Mouse (Mus musculus): ENCODE results near the gene Dnm3. TPM values are rescaled to one million over a fixed set of nuclear protein-coding genes. Genes with fewer than 3 reads are reported as not detected.

Gene Dnm3
- polyA plus RNA-seq, 1 experiment from 2014 or later = 1.1 TPM

- H3K9ac ChIP-seq = no peak overlapping the region
- H3K4me2 ChIP-seq = no peak overlapping the region
- H3K4me3 ChIP-seq = no peak overlapping the region
- 81% methylated on average over 8 of the region's 8 CpGs for WGBS (ENCODE audit: insufficient replicate concordance)
- no peaks in the 10 kb centered on the region for H3K9me3 ChIP-seq (replicated peaks)
- H3K27ac ChIP-seq = no peak overlapping the region
- H3K4me1 ChIP-seq = no peaks in the 10 kb centered on the region
- no peaks in the 10 kb centered on the region for H3K27me3 ChIP-seq (replicated peaks)
- H3K36me3 ChIP-seq = no peaks in the 10 kb centered on the region
- ATAC-seq = no peak
Measured at GRCm38 (mm10) chr1:162463676-162464075, 14.2 kb downstream of the Dnm3 start.

- H3K9ac ChIP-seq = no peak overlapping the region
- no peaks in the 10 kb centered on the region for H3K27me3 ChIP-seq (replicated peaks)
- no peak for ATAC-seq
- no peak overlapping the region for H3K4me2 ChIP-seq
- no peaks in the 10 kb centered on the region for H3K9me3 ChIP-seq (replicated peaks)
- no peak overlapping the region for H3K4me3 ChIP-seq
- H3K4me1 ChIP-seq = no peaks in the 10 kb centered on the region
- 68% methylated on average over 2 of the region's 2 CpGs for WGBS (ENCODE audit: insufficient replicate concordance)
- no peaks in the 10 kb centered on the region for H3K36me3 ChIP-seq
- H3K27ac ChIP-seq = no peak overlapping the region
Measured at GRCm38 (mm10) chr1:162458711-162459110, 19.1 kb downstream of the Dnm3 start.

- H3K4me2 ChIP-seq = no peak overlapping the region
- WGBS (ENCODE audit: insufficient replicate concordance) = 82% methylated on average over 6 of the region's 6 CpGs
Measured at GRCm38 (mm10) chr1:162456861-162457260, 21.0 kb downstream of the Dnm3 start.

GRCm38 (mm10) chr1:162456406-162456805 lies 21.4 kb downstream of the Dnm3 start:
- H3K4me1 ChIP-seq = no peaks in the 10 kb centered on the region
- H3K27me3 ChIP-seq (replicated peaks) = no peaks in the 10 kb centered on the region
- H3K36me3 ChIP-seq = no peaks in the 10 kb centered on the region
- H3K9me3 ChIP-seq (replicated peaks) = no peaks in the 10 kb centered on the region
- no peak overlapping the region for H3K4me3 ChIP-seq
- 70% methylated on average over 4 of the region's 4 CpGs for WGBS (ENCODE audit: insufficient replicate concordance)
- H3K27ac ChIP-seq = no peak overlapping the region
- H3K9ac ChIP-seq = no peak overlapping the region
- no peak for ATAC-seq
- no peak overlapping the region for H3K4me2 ChIP-seq

More at GRCm38 (mm10) chr1:162456861-162457260, 21.0 kb downstream of the Dnm3 start:
- Histone ChIP-seq H3K27ac (no peak overlapping the region), H3K27me3 (replicated peaks) (no peaks in the 10 kb centered on the region), H3K9me3 (replicated peaks) (no peaks in the 10 kb centered on the region), H3K4me1 (no peaks in the 10 kb centered on the region), H3K36me3 (no peaks in the 10 kb centered on the region), H3K4me3 (no peak overlapping the region), H3K9ac (no peak overlapping the region)
- ATAC-seq = no peak

DNA sequence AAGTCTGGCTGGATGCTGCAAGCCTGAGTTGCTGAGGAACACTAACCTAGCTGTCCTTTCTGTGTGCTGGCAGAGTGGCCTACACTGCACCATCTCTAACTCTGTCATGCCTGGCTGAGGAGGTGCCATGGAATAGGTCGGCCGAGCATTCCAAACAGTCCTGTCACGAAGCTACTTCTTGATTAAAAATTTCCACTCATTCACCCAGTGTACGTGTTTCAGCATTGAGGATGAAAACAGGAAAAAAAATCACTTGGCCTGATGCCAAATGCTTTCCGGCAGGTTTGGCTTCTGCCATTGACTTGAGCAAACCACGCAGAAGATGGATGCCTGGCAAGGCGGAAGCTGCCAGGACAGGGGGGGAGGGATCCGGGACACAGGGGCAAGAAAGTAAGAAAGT lies 24.3 kb downstream of the Dnm3 start:
- Histone ChIP-seq H3K27me3 (replicated peaks) (no peaks in the 10 kb centered on the region), H3K4me2 (no peak overlapping the region), H3K4me3 (no peak overlapping the region), H3K9me3 (replicated peaks) (no peaks in the 10 kb centered on the region), H3K9ac (no peak overlapping the region), H3K27ac (no peak overlapping the region), H3K36me3 (no peaks in the 10 kb centered on the region), H3K4me1 (peaks cover 3% of the 10 kb centered on the region; the same call in 1 of the 2 replicates)
- WGBS (ENCODE audit: insufficient replicate concordance) = 64% methylated on average over 8 of the region's 8 CpGs
- no peak for ATAC-seq

- Histone ChIP-seq H3K4me2 (no peak overlapping the region), H3K9me3 (replicated peaks) (no peaks in the 10 kb centered on the region), H3K9ac (no peak overlapping the region), H3K4me3 (no peak overlapping the region), H3K36me3 (no peaks in the 10 kb centered on the region), H3K4me1 (peaks cover 3% of the 10 kb centered on the region; the same call in 1 of the 2 replicates), H3K27ac (no peak overlapping the region), H3K27me3 (replicated peaks) (no peaks in the 10 kb centered on the region)
- WGBS (ENCODE audit: insufficient replicate concordance) = 69% methylated on average over 6 of the region's 6 CpGs
- no peak for ATAC-seq
Measured at GRCm38 (mm10) chr1:162453030-162453429, 24.8 kb downstream of the Dnm3 start.

DNA sequence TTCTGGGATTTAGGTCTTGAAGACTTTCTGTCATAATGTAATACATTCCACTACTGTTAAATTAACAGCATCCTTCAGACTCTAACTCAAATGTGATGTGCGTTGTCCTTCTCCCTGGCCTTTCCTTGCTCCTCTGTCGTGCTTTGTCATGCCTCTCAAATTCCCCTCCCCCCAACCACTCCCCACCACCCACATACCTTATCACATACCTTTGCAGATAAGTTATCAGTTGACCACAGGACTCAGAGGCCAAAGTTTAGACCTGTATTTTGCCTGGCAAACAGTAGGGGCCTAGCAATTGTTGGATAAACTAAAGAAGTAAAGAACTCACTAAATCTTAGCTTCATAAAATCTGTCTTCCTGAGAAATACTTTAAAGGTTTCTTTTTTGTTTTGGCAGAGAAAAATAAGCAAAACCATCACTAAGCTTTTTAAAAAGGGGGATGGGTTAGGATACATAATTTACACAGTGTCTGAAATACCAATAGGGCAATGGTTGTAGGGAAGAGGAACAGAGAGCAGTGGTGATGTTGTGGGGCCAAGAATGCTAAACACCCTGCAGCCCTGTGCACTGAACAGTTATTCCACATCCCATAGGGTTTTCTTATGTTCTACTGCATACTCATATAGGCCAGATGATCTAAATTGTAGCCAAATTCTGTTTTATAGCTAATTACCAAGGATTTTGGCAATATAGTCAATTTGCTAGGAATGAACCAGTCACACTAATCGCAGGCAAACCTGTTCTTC lies 28.5 kb downstream of the Dnm3 start:
- H3K36me3 ChIP-seq = no peaks in the 10 kb centered on the region
- no peaks in the 10 kb centered on the region for H3K27me3 ChIP-seq (replicated peaks)
- WGBS (ENCODE audit: insufficient replicate concordance) = 40% methylated on average over 3 of the region's 3 CpGs
- no peak overlapping the region for H3K9ac ChIP-seq
- no peak overlapping the region for H3K4me2 ChIP-seq
- no peak overlapping the region for H3K4me3 ChIP-seq
- peak; percentile 67; the same call in 1 of the 2 replicates for ATAC-seq
- H3K9me3 ChIP-seq (replicated peaks) = no peaks in the 10 kb centered on the region
- no peak overlapping the region for H3K27ac ChIP-seq
- H3K4me1 ChIP-seq = peaks cover 3% of the 10 kb centered on the region; the same call in 1 of the 2 replicates

GRCm38 (mm10) chr1:162444805-162445204 lies 33.0 kb downstream of the Dnm3 start:
- Histone ChIP-seq H3K9me3 (replicated peaks) (no peaks in the 10 kb centered on the region), H3K4me3 (no peak overlapping the region), H3K27me3 (replicated peaks) (no peaks in the 10 kb centered on the region), H3K4me1 (peaks cover 3% of the 10 kb centered on the region; the same call in 1 of the 2 replicates), H3K27ac (no peak overlapping the region), H3K9ac (no peak overlapping the region), H3K4me2 (no peak overlapping the region), H3K36me3 (no peaks in the 10 kb centered on the region)
- no peak for ATAC-seq
- WGBS (ENCODE audit: insufficient replicate concordance) = 32% methylated on average over 8 of the region's 8 CpGs

GRCm38 (mm10) chr1:162439576-162439975 lies 38.3 kb downstream of the Dnm3 start:
- H3K27ac ChIP-seq = no peak overlapping the region
- ATAC-seq = no peak
- H3K4me3 ChIP-seq = no peak overlapping the region
- no peaks in the 10 kb centered on the region for H3K36me3 ChIP-seq
- no peak overlapping the region for H3K4me2 ChIP-seq
- no peak overlapping the region for H3K9ac ChIP-seq
- no peaks in the 10 kb centered on the region for H3K9me3 ChIP-seq (replicated peaks)
- H3K4me1 ChIP-seq = no peaks in the 10 kb centered on the region
- H3K27me3 ChIP-seq (replicated peaks) = no peaks in the 10 kb centered on the region

DNA sequence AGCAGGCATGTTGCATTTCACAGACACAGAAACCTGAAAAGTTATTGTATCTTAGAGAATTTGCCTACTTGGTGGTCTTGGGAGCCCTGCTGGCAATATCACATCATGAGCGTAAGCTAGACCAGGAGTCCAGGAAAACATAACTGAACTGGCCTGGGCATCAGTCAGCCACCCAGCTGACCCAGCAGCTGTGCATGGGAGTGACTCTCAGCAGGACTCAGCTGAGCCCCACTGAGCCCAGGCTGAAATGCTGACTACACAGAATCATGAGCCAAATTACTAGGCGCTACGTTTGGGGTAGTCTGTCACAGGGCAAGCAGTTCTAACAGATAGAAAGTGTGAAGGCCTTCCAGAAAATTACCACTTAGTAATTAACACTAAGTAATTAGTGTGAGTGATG lies 41.2 kb downstream of the Dnm3 start:
- Histone ChIP-seq H3K4me2 (no peak overlapping the region), H3K27ac (no peak overlapping the region), H3K9ac (no peak overlapping the region), H3K27me3 (replicated peaks) (no peaks in the 10 kb centered on the region), H3K4me1 (no peaks in the 10 kb centered on the region), H3K9me3 (replicated peaks) (no peaks in the 10 kb centered on the region), H3K36me3 (no peaks in the 10 kb centered on the region), H3K4me3 (no peak overlapping the region)
- 65% methylated on average over 3 of the region's 3 CpGs for whole genome bisulfite sequencing (ENCODE audit: insufficient replicate concordance)
- no peak for ATAC-seq

GRCm38 (mm10) chr1:162428904-162429303 lies 48.9 kb downstream of the Dnm3 start:
- H3K36me3 ChIP-seq = no peaks in the 10 kb centered on the region
- H3K27me3 ChIP-seq (replicated peaks) = no peaks in the 10 kb centered on the region
- H3K9me3 ChIP-seq (replicated peaks) = no peaks in the 10 kb centered on the region
- no peak overlapping the region for H3K4me3 ChIP-seq
- no peak overlapping the region for H3K4me2 ChIP-seq
- no peak overlapping the region for H3K9ac ChIP-seq
- 31% methylated on average over 2 of the region's 2 CpGs for WGBS (ENCODE audit: insufficient replicate concordance)
- ATAC-seq = no peak
- H3K4me1 ChIP-seq = no peaks in the 10 kb centered on the region
- H3K27ac ChIP-seq = no peak overlapping the region

DNA sequence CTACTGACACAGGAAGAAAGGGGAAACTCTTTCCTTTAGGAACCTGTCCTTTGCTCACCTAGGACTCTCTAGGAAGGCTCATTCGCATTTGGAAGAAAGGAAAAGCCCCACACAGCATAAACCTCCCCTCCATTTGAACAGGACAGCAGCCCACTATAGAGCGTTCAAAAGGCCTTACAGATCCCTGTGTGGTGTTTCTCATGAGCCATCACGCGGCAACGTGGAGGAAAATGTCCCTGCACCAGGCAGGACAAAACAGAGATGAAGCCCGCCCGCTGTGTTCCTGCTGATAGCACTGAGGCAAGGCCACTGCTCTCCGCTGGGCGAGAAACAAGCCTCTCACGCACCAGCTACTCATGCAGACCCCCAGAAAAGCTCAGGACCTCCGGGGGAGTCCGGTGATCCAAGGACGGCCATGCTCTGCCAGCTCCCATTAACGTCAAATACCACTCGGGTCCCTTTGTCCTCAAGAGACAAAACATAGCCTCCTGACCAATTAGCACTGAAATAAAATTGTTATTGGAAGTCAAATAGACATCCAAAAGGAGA lies 51.8 kb downstream of the Dnm3 start:
- no peaks in the 10 kb centered on the region for H3K4me1 ChIP-seq
- H3K27me3 ChIP-seq (replicated peaks) = no peaks in the 10 kb centered on the region
- no peak overlapping the region for H3K4me3 ChIP-seq
- no peak overlapping the region for H3K4me2 ChIP-seq
- H3K9me3 ChIP-seq (replicated peaks) = no peaks in the 10 kb centered on the region
- no peak for ATAC-seq
- H3K27ac ChIP-seq = no peak overlapping the region
- 60% methylated on average over 15 of the region's 15 CpGs for WGBS (ENCODE audit: insufficient replicate concordance)
- H3K36me3 ChIP-seq = no peaks in the 10 kb centered on the region
- H3K9ac ChIP-seq = no peak overlapping the region
